Mouse (Mus musculus) testis, adult 2 months (tissue): ENCODE measurements around the gene Gm20388.

Experiments used
- CTCF ChIP-seq: fragments of 200-500 bp; IDR thresholded peaks from 2 replicates; pipeline ENCODE4 v1.5.1; 2012; ENCODE audit warnings: low read depth, mild to moderate bottlenecking, inconsistent platforms, low read length, moderate library complexity; ENCODE audit not compliant: control insufficient read depth, insufficient read depth, insufficient replicate concordance
- POLR2A ChIP-seq: fragments of 200-500 bp; IDR thresholded peaks from 2 replicates; pipeline ENCODE4 v1.6.1; 2012; ENCODE audit warnings: low read depth, mild to moderate bottlenecking, inconsistent platforms, low read length, moderate library complexity; ENCODE audit not compliant: control insufficient read depth

- TF ChIP-seq POLR2A (no peak), CTCF (no peak)
Measured at GRCm38 (mm10) chr8:119916237-119916892, 5.7 kb downstream of the Gm20388 start.
